Mouse (Mus musculus): ENCODE data around the gene Poc1b. TPM values are rescaled to one million over a fixed set of nuclear protein-coding genes. Genes with fewer than 3 reads are reported as not detected.

Gene Poc1b
- polyA plus RNA-seq, 1 experiment from 2014 or later: 15.8 TPM

- H3K27ac ChIP-seq: no peak overlapping the region
- 52% methylated on average over 2 of the region's 2 CpGs for WGBS
- no peaks in the 10 kb centered on the region for H3K27me3 ChIP-seq (ENCODE audit: insufficient read depth, low read length)
- H3K4me2 ChIP-seq (ENCODE audit: low read length): no peak overlapping the region
- no peaks in the 10 kb centered on the region for H3K4me1 ChIP-seq (replicated peaks; ENCODE audit: insufficient read depth, low read length)
- H3K4me3 ChIP-seq (replicated peaks; ENCODE audit: low read depth, low read length): no peak overlapping the region
- H3K36me3 ChIP-seq (ENCODE audit: insufficient read depth, low read length): no peaks in the 10 kb centered on the region
- no peaks in the 10 kb centered on the region for H3K9me3 ChIP-seq (replicated peaks; ENCODE audit: low read length)
- no peak for DNase-seq (ENCODE audit: low spot score)
- H3K9ac ChIP-seq (ENCODE audit: low read depth, low read length): no peak overlapping the region
- no peak for TF ChIP-seq CTCF (IDR thresholded peaks at IDR 0.05; ENCODE audit: low read depth)
- no peak for ATAC-seq (replicated peaks; ENCODE audit: low FRiP score, low read depth)
Observed at GRCm38 (mm10) chr10:99093364-99093763, 13.5 kb upstream of the Poc1b start.

- whole genome bisulfite sequencing: 87% methylated on average over 2 of the region's 2 CpGs
- Histone ChIP-seq H3K27me3 (ENCODE audit: insufficient read depth, low read length) (no peaks in the 10 kb centered on the region), H3K9ac (ENCODE audit: low read depth, low read length) (no peak overlapping the region), H3K36me3 (ENCODE audit: insufficient read depth, low read length) (no peaks in the 10 kb centered on the region), H3K4me3 (replicated peaks; ENCODE audit: low read depth, low read length) (no peak overlapping the region), H3K27ac (no peak overlapping the region), H3K9me3 (replicated peaks; ENCODE audit: low read length) (no peaks in the 10 kb centered on the region), H3K4me2 (ENCODE audit: low read length) (no peak overlapping the region), H3K4me1 (replicated peaks; ENCODE audit: insufficient read depth, low read length) (no peaks in the 10 kb centered on the region)
- ATAC-seq (replicated peaks; ENCODE audit: low FRiP score, low read depth) (no peak), DNase-seq (ENCODE audit: low spot score) (peak; percentile 49)
- TF ChIP-seq CTCF (IDR thresholded peaks at IDR 0.05; ENCODE audit: low read depth): no peak
Observed at GRCm38 (mm10) chr10:99095114-99095513, 11.7 kb upstream of the Poc1b start.

DNA sequence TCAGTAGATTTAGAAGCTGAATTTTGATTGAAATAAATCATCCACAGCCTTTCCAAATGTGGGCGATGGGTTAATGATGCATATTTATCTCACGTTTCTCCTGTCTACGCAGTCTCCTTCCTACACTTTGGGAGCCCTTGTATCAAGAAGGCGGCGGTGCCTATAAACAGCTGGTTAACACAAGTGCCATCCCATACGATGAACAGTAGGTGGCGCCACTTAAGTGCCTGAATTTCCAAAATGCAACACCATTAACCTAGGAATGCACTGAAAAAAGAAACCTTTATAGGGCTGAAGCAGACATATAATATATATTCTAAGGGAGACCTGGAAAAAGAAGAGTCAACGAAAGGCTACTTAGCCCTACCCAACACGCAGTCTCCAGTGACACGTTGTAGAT, 9.5 kb upstream of the Poc1b start:
- peak; percentile 58 for DNase-seq (ENCODE audit: low spot score)

DNA sequence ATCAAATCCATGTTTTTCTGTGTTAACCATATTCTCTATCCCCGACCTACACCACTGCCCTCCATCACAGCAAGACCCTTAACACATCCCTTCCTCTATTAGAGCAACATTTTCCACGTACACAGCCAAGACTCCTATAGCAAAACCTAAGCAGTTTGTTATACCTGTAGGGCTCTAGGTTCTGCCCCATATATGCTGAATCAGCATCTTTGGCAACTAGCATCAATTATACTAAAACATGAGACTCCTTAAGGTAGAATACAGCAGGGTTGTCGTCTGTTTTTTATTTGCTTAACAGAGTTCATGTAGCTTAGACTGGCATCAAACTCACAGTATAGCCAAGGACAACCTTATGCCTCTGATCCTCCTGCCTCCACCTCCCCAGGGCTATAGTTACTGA, 1.3 kb upstream of the Poc1b start:
- no peak for TF ChIP-seq CTCF (IDR thresholded peaks at IDR 0.05; ENCODE audit: low read depth)
- no peaks in the 10 kb centered on the region for H3K27me3 ChIP-seq (ENCODE audit: insufficient read depth, low read length)
- H3K4me2 ChIP-seq (ENCODE audit: low read length): no peak overlapping the region
- H3K36me3 ChIP-seq (ENCODE audit: insufficient read depth, low read length): peaks cover 5% of the 10 kb centered on the region
- ATAC-seq (replicated peaks; ENCODE audit: low FRiP score, low read depth) (no peak), DNase-seq (ENCODE audit: low spot score) (no peak)
- no peak overlapping the region for H3K9ac ChIP-seq (ENCODE audit: low read depth, low read length)
- WGBS: 84% methylated on average over 3 of the region's 3 CpGs
- H3K4me3 ChIP-seq (replicated peaks; ENCODE audit: low read depth, low read length): no peak overlapping the region
- no peak overlapping the region for H3K27ac ChIP-seq
- H3K4me1 ChIP-seq (replicated peaks; ENCODE audit: insufficient read depth, low read length): 0 out of 2 replicates have a peak, but pooled peaks cover 6% of the 10 kb centered on the region
- no peaks in the 10 kb centered on the region for H3K9me3 ChIP-seq (replicated peaks; ENCODE audit: low read length)

More for the DNA sequence above, 9.5 kb upstream of the Poc1b start:
- no peak for ATAC-seq (replicated peaks; ENCODE audit: low FRiP score, low read depth)
- Histone ChIP-seq H3K9me3 (replicated peaks; ENCODE audit: low read length) (no peaks in the 10 kb centered on the region), H3K4me3 (replicated peaks; ENCODE audit: low read depth, low read length) (no peak overlapping the region), H3K27ac (no peak overlapping the region), H3K36me3 (ENCODE audit: insufficient read depth, low read length) (no peaks in the 10 kb centered on the region), H3K27me3 (ENCODE audit: insufficient read depth, low read length) (no peaks in the 10 kb centered on the region), H3K4me1 (replicated peaks; ENCODE audit: insufficient read depth, low read length) (no peaks in the 10 kb centered on the region), H3K9ac (ENCODE audit: low read depth, low read length) (no peak overlapping the region), H3K4me2 (ENCODE audit: low read length) (no peak overlapping the region)
- peak; percentile 69 for TF ChIP-seq CTCF (IDR thresholded peaks at IDR 0.05; ENCODE audit: low read depth)
- WGBS: 58% methylated on average over 10 of the region's 10 CpGs

DNA sequence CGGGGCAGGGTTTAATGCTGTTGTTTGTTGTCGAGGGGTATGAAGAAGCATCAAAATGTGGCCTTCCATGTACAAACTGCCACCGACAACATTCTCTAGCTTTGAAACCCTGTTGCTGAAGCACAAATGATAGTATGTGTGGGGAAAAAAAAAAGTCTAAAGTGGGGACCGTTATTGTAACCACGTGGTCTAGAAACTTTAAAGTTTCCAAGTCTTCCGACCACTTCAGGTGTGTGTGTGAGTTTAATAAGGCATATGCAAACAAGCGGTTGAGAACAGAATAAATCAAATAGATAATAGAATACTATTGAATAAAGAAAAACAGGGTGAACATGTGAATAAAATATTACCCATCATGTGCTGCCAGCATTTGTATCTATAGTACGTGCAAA, 529 bp upstream of the Poc1b start:
- peak overlapping the region; percentile 100 for H3K4me3 ChIP-seq (replicated peaks; ENCODE audit: low read depth, low read length)
- peak overlapping the region; percentile 85; the same call in 1 of the 2 replicates for H3K9ac ChIP-seq (ENCODE audit: low read depth, low read length)
- no peak for DNase-seq (ENCODE audit: low spot score)
- no peak for TF ChIP-seq CTCF (IDR thresholded peaks at IDR 0.05; ENCODE audit: low read depth)
- no peak overlapping the region for H3K27ac ChIP-seq
- peak overlapping the region; percentile 98 for H3K4me2 ChIP-seq (ENCODE audit: low read length)
- H3K27me3 ChIP-seq (ENCODE audit: insufficient read depth, low read length): no peaks in the 10 kb centered on the region
- H3K4me1 ChIP-seq (replicated peaks; ENCODE audit: insufficient read depth, low read length): 0 out of 2 replicates have a peak, but pooled peaks cover 6% of the 10 kb centered on the region
- ATAC-seq (replicated peaks; ENCODE audit: low FRiP score, low read depth): no peak
- H3K36me3 ChIP-seq (ENCODE audit: insufficient read depth, low read length): peaks cover 5% of the 10 kb centered on the region
- WGBS: 33% methylated on average over 8 of the region's 8 CpGs
- no peaks in the 10 kb centered on the region for H3K9me3 ChIP-seq (replicated peaks; ENCODE audit: low read length)

DNA sequence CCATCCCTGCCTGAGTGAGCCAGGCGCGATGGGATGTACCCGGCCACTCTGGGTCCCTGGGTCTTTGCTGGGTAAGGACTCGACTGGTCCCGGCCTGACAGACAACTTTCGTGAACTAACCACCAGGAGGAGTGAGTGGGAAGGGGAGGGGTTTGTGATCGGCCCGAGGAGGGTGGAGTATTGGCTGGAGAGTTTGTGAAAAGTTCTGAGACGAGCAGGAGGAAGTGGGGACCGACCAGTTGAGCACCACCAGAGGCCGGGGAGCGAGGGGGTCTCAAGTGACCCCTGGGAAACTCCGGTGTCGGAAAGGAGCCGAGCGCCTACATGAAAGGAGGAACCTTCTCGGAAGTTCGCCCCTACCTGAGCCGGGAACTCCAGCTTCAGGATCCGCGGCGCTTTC, 1.1 kb downstream of the Poc1b start, which contains the start of gene Galnt4:
Galnt4 (plus strand) TSS at position 196 of the 400 bp plus-strand sequence.
- under 1% methylated on average over 22 of the region's 22 CpGs for WGBS
- peak; percentile 80 for TF ChIP-seq CTCF (IDR thresholded peaks at IDR 0.05; ENCODE audit: low read depth)

More for the DNA sequence above, 1.1 kb downstream of the Poc1b start, which contains the start of gene Galnt4:
- H3K9ac ChIP-seq (ENCODE audit: low read depth, low read length): peak within 1 kb of the TSS; percentile 85
- H3K36me3 ChIP-seq (ENCODE audit: insufficient read depth, low read length): peaks cover 5% of the 10 kb centered on the region
- ATAC-seq (replicated peaks; ENCODE audit: low FRiP score, low read depth) (peak; percentile 87), DNase-seq (ENCODE audit: low spot score) (peak; percentile 96)
- H3K4me1 ChIP-seq (replicated peaks; ENCODE audit: insufficient read depth, low read length): 0 out of 2 replicates have a peak, but pooled peaks cover 6% of the 10 kb centered on the region
- peak within 1 kb of the TSS; percentile 82 for H3K27ac ChIP-seq
- H3K27me3 ChIP-seq (ENCODE audit: insufficient read depth, low read length): no peaks in the 10 kb centered on the region
- H3K4me3 ChIP-seq (replicated peaks; ENCODE audit: low read depth, low read length): peak within 1 kb of the TSS; percentile 100
- H3K9me3 ChIP-seq (replicated peaks; ENCODE audit: low read length): no peaks in the 10 kb centered on the region
- H3K4me2 ChIP-seq (ENCODE audit: low read length): peak within 1 kb of the TSS; percentile 98
